Mouse (Mus musculus): ENCODE measurements at regions not wholly inside any gene's neighbourhood (a gene's known extent, or its start where the extent isn't known, plus 50 kb on each side); places are given as distances from the start of the nearest gene placed in this dataset.

GRCm38 (mm10) chr17:47298396-47298919 lies 70.2 kb upstream of the Mrps10 start:
- DNase-seq (ENCODE audit: extremely low read depth, low read depth, low spot score) = no peak
- Histone ChIP-seq H3K4me1 (ENCODE audit: control insufficient read depth, insufficient read depth, low read length) (peaks cover 16% of the 10 kb centered on the region; the same call in 1 of the 2 replicates), H3K27me3 (ENCODE audit: control insufficient read depth, insufficient read depth, low read length) (no peaks in the 10 kb centered on the region), H3K36me3 (ENCODE audit: control insufficient read depth, insufficient read depth, low read length) (no peaks in the 10 kb centered on the region), H3K79me2 (ENCODE audit: control insufficient read depth, insufficient read depth, low read length) (no peaks in the 10 kb centered on the region), H3K4me3 (ENCODE audit: insufficient read depth, low read depth, low read length) (no peak overlapping the region), H3K9ac (ENCODE audit: low read depth, low read length) (no peak overlapping the region), H3K27ac (replicated peaks; ENCODE audit: insufficient read depth, low read depth, low read length) (no peak overlapping the region)
- TF ChIP-seq POLR2A (IDR thresholded peaks at IDR 0.05; ENCODE audit: extremely low read depth, insufficient read depth, low read length) (no peak), CTCF (IDR thresholded peaks at IDR 0.05; ENCODE audit: low read depth, low read length) (no peak)
- 94% methylated on average over 6 of the region's 6 CpGs for WGBS

GRCm38 (mm10) chr17:47297965-47298364 lies 70.7 kb upstream of the Mrps10 start:
- no peaks in the 10 kb centered on the region for H3K27me3 ChIP-seq (ENCODE audit: control insufficient read depth, insufficient read depth, low read length)
- no peak overlapping the region for H3K27ac ChIP-seq (replicated peaks; ENCODE audit: insufficient read depth, low read depth, low read length)
- no peaks in the 10 kb centered on the region for H3K79me2 ChIP-seq (ENCODE audit: control insufficient read depth, insufficient read depth, low read length)
- 88% methylated on average over 8 of the region's 8 CpGs for WGBS
- H3K9ac ChIP-seq (ENCODE audit: low read depth, low read length) = no peak overlapping the region
- no peaks in the 10 kb centered on the region for H3K36me3 ChIP-seq (ENCODE audit: control insufficient read depth, insufficient read depth, low read length)
- no peak for DNase-seq (ENCODE audit: extremely low read depth, low read depth, low spot score)
- TF ChIP-seq CTCF (IDR thresholded peaks at IDR 0.05; ENCODE audit: low read depth, low read length) (peak; percentile 77), POLR2A (IDR thresholded peaks at IDR 0.05; ENCODE audit: extremely low read depth, insufficient read depth, low read length) (no peak)
- no peak overlapping the region for H3K4me3 ChIP-seq (ENCODE audit: insufficient read depth, low read depth, low read length)
- H3K4me1 ChIP-seq (ENCODE audit: control insufficient read depth, insufficient read depth, low read length) = peaks cover 14% of the 10 kb centered on the region; the same call in 1 of the 2 replicates

- Histone ChIP-seq H3K27ac (replicated peaks; ENCODE audit: insufficient read depth, low read depth, low read length) (no peak overlapping the region), H3K79me2 (ENCODE audit: control insufficient read depth, insufficient read depth, low read length) (no peaks in the 10 kb centered on the region), H3K9ac (ENCODE audit: low read depth, low read length) (no peak overlapping the region), H3K27me3 (ENCODE audit: control insufficient read depth, insufficient read depth, low read length) (no peaks in the 10 kb centered on the region), H3K4me3 (ENCODE audit: insufficient read depth, low read depth, low read length) (no peak overlapping the region), H3K36me3 (ENCODE audit: control insufficient read depth, insufficient read depth, low read length) (no peaks in the 10 kb centered on the region), H3K4me1 (ENCODE audit: control insufficient read depth, insufficient read depth, low read length) (peaks cover 14% of the 10 kb centered on the region; the same call in 1 of the 2 replicates)
- TF ChIP-seq POLR2A (IDR thresholded peaks at IDR 0.05; ENCODE audit: extremely low read depth, insufficient read depth, low read length) (no peak), CTCF (IDR thresholded peaks at IDR 0.05; ENCODE audit: low read depth, low read length) (no peak)
- no peak for DNase-seq (ENCODE audit: extremely low read depth, low read depth, low spot score)
- 88% methylated on average over 9 of the region's 9 CpGs for WGBS
Measured at GRCm38 (mm10) chr17:47296709-47297450, 71.8 kb upstream of the Mrps10 start.

GRCm38 (mm10) chr17:47295315-47296011 lies 73.2 kb upstream of the Mrps10 start:
- WGBS = 60% methylated on average over 17 of the region's 17 CpGs
- peak; percentile 28 for DNase-seq (ENCODE audit: extremely low read depth, low read depth, low spot score)
- Histone ChIP-seq H3K4me1 (ENCODE audit: control insufficient read depth, insufficient read depth, low read length) (peaks cover 14% of the 10 kb centered on the region; the same call in 1 of the 2 replicates), H3K27ac (replicated peaks; ENCODE audit: insufficient read depth, low read depth, low read length) (peak overlapping the region; percentile 76), H3K36me3 (ENCODE audit: control insufficient read depth, insufficient read depth, low read length) (no peaks in the 10 kb centered on the region), H3K9ac (ENCODE audit: low read depth, low read length) (peak overlapping the region; percentile 24; the same call in 1 of the 2 replicates), H3K4me3 (ENCODE audit: insufficient read depth, low read depth, low read length) (no peak overlapping the region), H3K79me2 (ENCODE audit: control insufficient read depth, insufficient read depth, low read length) (no peaks in the 10 kb centered on the region), H3K27me3 (ENCODE audit: control insufficient read depth, insufficient read depth, low read length) (no peaks in the 10 kb centered on the region)
- TF ChIP-seq POLR2A (IDR thresholded peaks at IDR 0.05; ENCODE audit: extremely low read depth, insufficient read depth, low read length) = no peak
- no peak for TF ChIP-seq CTCF (IDR thresholded peaks at IDR 0.05; ENCODE audit: low read depth, low read length)

- DNase-seq (ENCODE audit: extremely low read depth, low read depth, low spot score) = no peak
- peaks cover 7% of the 10 kb centered on the region; the same call in 1 of the 2 replicates for H3K4me1 ChIP-seq (ENCODE audit: control insufficient read depth, insufficient read depth, low read length)
- WGBS = 68% methylated on average over 5 of the region's 5 CpGs
- no peaks in the 10 kb centered on the region for H3K27me3 ChIP-seq (ENCODE audit: control insufficient read depth, insufficient read depth, low read length)
- no peak overlapping the region for H3K4me3 ChIP-seq (ENCODE audit: insufficient read depth, low read depth, low read length)
- H3K36me3 ChIP-seq (ENCODE audit: control insufficient read depth, insufficient read depth, low read length) = no peaks in the 10 kb centered on the region
- no peaks in the 10 kb centered on the region for H3K79me2 ChIP-seq (ENCODE audit: control insufficient read depth, insufficient read depth, low read length)
- H3K9ac ChIP-seq (ENCODE audit: low read depth, low read length) = no peak overlapping the region
- peak overlapping the region; percentile 68; the same call in 1 of the 2 replicates for H3K27ac ChIP-seq (replicated peaks; ENCODE audit: insufficient read depth, low read depth, low read length)
- TF ChIP-seq POLR2A (IDR thresholded peaks at IDR 0.05; ENCODE audit: extremely low read depth, insufficient read depth, low read length) (no peak), CTCF (IDR thresholded peaks at IDR 0.05; ENCODE audit: low read depth, low read length) (no peak)
Measured at GRCm38 (mm10) chr17:47294091-47294534, 74.6 kb upstream of the Mrps10 start.

Data from liver, adult 2 months (tissue).